Mouse (Mus musculus) limb, embryonic 15.5 days (tissue): Measurements from ENCODE around the gene Klra2. TPM values are rescaled to one million over a fixed set of nuclear protein-coding genes. Genes with fewer than 3 reads are reported as not detected.
A peak's percentile ranks its signal among the peaks of the same experiment; 100 is the strongest.
"Not testable (repeated sequence)": the region's sequence is repeated elsewhere in the genome, so short reads cannot be mapped to it uniquely, and the experiment has no call there.

Source experiments
- ATAC-seq: fragments of 200-750 bp; cut with Nextera tagmentation; 2 replicates; pipeline ENCODE4 v1.8.0; 2017; ENCODE audit warnings: low read depth, moderate TSS enrichment; ENCODE audit not compliant: insufficient number of reproducible peaks, low FRiP score, low TSS enrichment
- H3K27ac ChIP-seq: fragments of 300-500 bp; sonication (generic); 2 replicates; pipeline ENCODE4 v1.5.1; 2015; ENCODE audit warnings: moderate library complexity, mild to moderate bottlenecking, inconsistent platforms
- H3K27me3 ChIP-seq: fragments of 300-500 bp; sonication (generic); 2 replicates; pipeline ENCODE4 v1.6.1; 2015; ENCODE audit warnings: inconsistent platforms
- H3K36me3 ChIP-seq: fragments of 300-500 bp; sonication (generic); 2 replicates; pipeline ENCODE4 v1.6.1; 2015; ENCODE audit warnings: inconsistent platforms
- H3K4me1 ChIP-seq: fragments of 300-500 bp; sonication (generic); 2 replicates; pipeline ENCODE4 v1.6.1; 2015; ENCODE audit warnings: inconsistent platforms
- H3K4me2 ChIP-seq: fragments of 300-500 bp; sonication (generic); 2 replicates; pipeline ENCODE4 v1.6.1; 2015; ENCODE audit warnings: mild to moderate bottlenecking, inconsistent platforms
- H3K4me3 ChIP-seq: fragments of 300-500 bp; sonication (generic); 2 replicates; pipeline ENCODE4 v1.5.1; 2015; ENCODE audit warnings: mild to moderate bottlenecking, inconsistent platforms
- H3K9ac ChIP-seq: fragments of 300-500 bp; sonication (generic); 2 replicates; pipeline ENCODE4 v1.6.1; 2015; ENCODE audit warnings: inconsistent platforms
- H3K9me3 ChIP-seq: fragments of 300-500 bp; sonication (generic); 2 replicates; pipeline ENCODE4 v1.6.1; 2016; ENCODE audit warnings: inconsistent platforms
- WGBS: fragments of 180-500 bp; shearing (Covaris S2); methylation state at CpG from one replicate; pipeline ENCODE4 v1.1.7; 2015; 5-methylcytosine and 5-hydroxymethylcytosine counted together
- polyA plus RNA-seq: library from polyadenylated mRNA; unstranded; fragments of >200 nt; fragmentation: Nextera tagmentation; extraction: Ambion mirVana; gene quantifications from 2 replicates; pipeline ENCODE4 v1.2.1, GENCODE M21; 2015

Klra2 gene
- polyA plus RNA-seq, result 0.29 and 0.68 TPM in 2 replicates

- no peaks in the 10 kb centered on the region for H3K36me3 ChIP-seq
These were observed at the start of gene Klra2 for GRCm38 (mm10) chr6:131247206-131247605. Gene Klra2 (minus strand): TSS chr6:131247362.

DNA sequence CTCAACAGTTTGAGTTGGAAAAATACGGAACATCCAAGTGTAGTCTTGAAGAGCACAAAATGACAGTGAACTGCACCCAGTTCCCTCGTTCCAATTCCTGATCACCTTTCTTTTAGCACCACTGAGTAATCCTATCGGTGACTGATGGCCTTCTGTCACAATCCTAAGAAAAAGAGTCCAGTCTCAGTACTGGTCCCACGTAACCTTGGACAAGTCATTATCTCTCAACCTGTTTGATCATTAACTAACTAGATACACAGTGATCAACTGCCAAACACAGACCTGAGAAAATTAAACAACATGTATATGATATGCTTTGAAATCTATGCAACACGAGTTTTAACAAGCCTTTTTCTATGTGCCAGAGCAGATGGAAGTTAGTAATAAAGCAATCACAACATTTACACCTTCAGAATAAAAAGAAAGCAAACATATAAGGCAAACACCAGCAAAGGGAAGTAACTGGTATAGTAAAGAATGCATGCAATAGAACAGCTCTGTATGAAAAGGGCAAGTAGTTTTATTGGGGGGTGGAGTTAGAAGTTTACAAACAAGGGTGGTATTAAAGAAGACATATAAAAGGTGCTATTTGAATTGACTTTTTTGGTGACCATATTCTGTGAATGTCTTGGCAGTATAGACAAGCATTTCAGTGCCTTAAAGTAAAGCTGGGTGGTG is 47.4 kb upstream of the Klra2 start:
- ATAC-seq, result no peak
- WGBS, result 83% methylated on average over 5 of the region's 5 CpGs
- H3K27me3 ChIP-seq, result no peaks in the 10 kb centered on the region

More at GRCm38 (mm10) chr6:131247206-131247605, at the start of gene Klra2:
- Histone ChIP-seq H3K4me1 (no peaks in the 10 kb centered on the region), H3K9me3 (no peaks in the 10 kb centered on the region), H3K27ac (no peak within 1 kb of the TSS), H3K27me3 (no peaks in the 10 kb centered on the region), H3K4me2 (no peak within 1 kb of the TSS), H3K4me3 (no peak within 1 kb of the TSS), H3K9ac (no peak within 1 kb of the TSS)
- 70% methylated on average over 2 of the region's 2 CpGs for WGBS
- no peak for ATAC-seq

DNA sequence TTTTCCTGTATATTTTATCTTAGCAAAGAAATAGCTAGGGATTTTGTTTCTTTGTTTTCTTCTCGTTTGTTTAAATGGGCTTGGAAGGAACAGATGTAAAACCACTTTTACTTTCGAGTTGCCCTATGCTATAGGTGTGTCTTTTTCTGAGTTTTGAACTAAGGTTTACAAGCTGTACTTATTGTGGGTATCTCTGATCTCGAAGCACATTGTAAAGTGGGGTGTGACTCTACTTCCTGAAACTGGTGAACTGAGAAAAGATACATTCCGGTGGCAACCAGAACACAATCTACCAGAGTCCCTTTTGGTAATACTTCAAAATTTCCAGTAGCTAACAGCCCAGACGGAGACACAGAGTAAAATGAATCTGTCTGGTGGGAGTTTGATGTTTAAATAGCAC is 46.8 kb upstream of the Klra2 start:
- Histone ChIP-seq H3K4me3 (no peak overlapping the region), H3K27me3 (no peaks in the 10 kb centered on the region), H3K9ac (no peak overlapping the region), H3K4me2 (no peak overlapping the region), H3K9me3 (no peaks in the 10 kb centered on the region), H3K27ac (no peak overlapping the region), H3K36me3 (no peaks in the 10 kb centered on the region), H3K4me1 (peaks cover 8% of the 10 kb centered on the region)
- WGBS, result 71% methylated on average over 5 of the region's 5 CpGs
- ATAC-seq, result no peak

More for the DNA sequence above, 47.4 kb upstream of the Klra2 start:
- Histone ChIP-seq H3K27ac (no peak overlapping the region), H3K9me3 (no peaks in the 10 kb centered on the region), H3K4me3 (no peak overlapping the region), H3K9ac (no peak overlapping the region), H3K36me3 (no peaks in the 10 kb centered on the region), H3K4me1 (peaks cover 8% of the 10 kb centered on the region), H3K4me2 (no peak overlapping the region)

DNA sequence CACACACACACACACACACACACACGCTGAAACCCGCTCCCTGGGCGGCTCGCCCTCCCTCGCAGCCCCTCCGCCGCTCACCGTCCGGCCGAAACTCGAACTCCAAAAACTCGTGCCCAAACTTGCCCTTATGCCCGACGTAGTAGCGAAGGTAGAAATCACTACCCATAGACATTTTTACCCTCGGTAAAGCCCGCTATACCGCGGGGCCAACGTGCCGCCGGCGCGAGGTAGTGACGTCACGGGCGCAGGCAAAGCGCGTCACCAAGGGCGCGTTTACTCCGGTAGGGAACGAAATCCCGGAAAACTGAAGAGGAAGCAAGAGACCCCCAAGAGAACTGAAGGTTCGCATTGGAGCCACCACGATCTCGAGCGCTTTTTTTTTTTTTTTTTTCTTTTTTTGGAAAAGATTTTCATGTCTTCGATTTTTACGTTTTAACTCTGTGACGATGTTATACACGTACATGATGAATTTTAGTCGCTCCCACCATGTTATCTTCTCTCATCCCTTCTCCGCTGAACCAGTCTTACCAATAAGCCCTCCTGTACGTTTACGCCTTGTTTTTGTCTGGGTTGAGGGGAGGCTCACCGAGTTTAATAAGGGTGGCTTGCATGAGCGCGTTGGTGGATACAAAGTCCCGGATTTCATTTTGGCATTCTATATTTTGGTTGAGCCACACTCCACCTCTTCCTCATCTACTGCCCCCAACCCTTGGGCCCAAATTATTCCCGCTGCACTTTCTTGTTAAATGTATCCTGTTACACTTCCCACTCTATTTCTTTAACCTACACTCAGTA is 46.0 kb upstream of the Klra2 start, which contains the start of gene Magohb:
Magohb (minus strand) TSS at position 254 of the 798 bp plus-strand sequence.
- Histone ChIP-seq H3K9me3 (no peaks in the 10 kb centered on the region), H3K9ac (peak within 1 kb of the TSS; percentile 63), H3K4me2 (peak within 1 kb of the TSS; percentile 63), H3K4me3 (peak within 1 kb of the TSS; percentile 66), H3K27ac (peak within 1 kb of the TSS; percentile 79), H3K4me1 (peaks cover 8% of the 10 kb centered on the region), H3K36me3 (peaks cover 3% of the 10 kb centered on the region; the same call in 1 of the 2 replicates), H3K27me3 (no peaks in the 10 kb centered on the region)
- WGBS, result 2% methylated on average over 49 of the region's 51 CpGs
- ATAC-seq, result 0 out of 2 replicates have a peak, but pooled peaks have one; percentile 71

DNA sequence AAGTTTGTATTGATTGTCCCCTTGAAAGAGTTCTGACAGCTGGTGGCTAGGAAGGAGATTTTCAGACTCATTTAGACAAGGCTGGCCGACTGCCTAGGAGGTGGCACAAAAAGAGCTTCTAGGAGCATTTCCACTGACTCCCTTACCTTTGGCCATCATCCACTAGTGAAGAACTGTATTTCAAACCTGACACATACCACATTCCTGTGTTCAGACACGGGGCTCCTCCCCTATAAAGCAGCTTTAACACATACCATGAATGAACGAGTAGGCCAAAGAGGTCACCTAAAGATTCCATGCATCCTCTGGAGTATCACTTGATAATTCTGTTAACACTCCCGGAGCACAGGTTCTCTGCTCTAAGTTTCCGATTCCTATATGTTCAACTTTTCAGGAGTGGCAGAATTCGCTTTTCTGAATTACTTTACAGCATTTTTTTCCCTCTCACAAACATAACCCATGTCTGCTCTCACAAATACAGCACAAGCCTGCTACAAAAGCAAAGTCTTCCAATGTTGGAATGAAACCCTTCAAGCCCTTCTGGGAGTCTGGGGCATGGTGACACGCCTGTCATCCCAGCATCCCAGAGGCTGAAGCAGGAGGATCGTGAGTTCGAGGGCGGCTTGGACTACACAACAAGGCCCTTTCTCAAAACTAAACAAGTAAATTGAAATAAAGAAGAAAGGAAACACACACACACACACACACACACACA is 45.3 kb upstream of the Klra2 start:
- Histone ChIP-seq H3K27ac (peak overlapping the region; percentile 79), H3K9ac (peak overlapping the region; percentile 63), H3K36me3 (peaks cover 10% of the 10 kb centered on the region), H3K9me3 (no peaks in the 10 kb centered on the region), H3K4me2 (peak overlapping the region; percentile 63), H3K4me1 (peaks cover 8% of the 10 kb centered on the region), H3K27me3 (no peaks in the 10 kb centered on the region), H3K4me3 (peak overlapping the region; percentile 66)
- 13% methylated on average over 10 of the region's 10 CpGs for WGBS
- 0 out of 2 replicates have a peak, but pooled peaks have one; percentile 35 for ATAC-seq

- H3K27me3 ChIP-seq, result no peaks in the 10 kb centered on the region
- no peaks in the 10 kb centered on the region for H3K9me3 ChIP-seq
- no peak overlapping the region for H3K9ac ChIP-seq
- no peak overlapping the region for H3K4me2 ChIP-seq
- WGBS, result 24% methylated on average over 2 of the region's 2 CpGs
- H3K4me1 ChIP-seq, result peaks cover 8% of the 10 kb centered on the region
- H3K36me3 ChIP-seq, result peaks cover 16% of the 10 kb centered on the region
- H3K27ac ChIP-seq, result no peak overlapping the region
- ATAC-seq, result no peak
- H3K4me3 ChIP-seq, result no peak overlapping the region
These were observed 43.3 kb upstream of the Klra2 start for GRCm38 (mm10) chr6:131290430-131290829.

GRCm38 (mm10) chr6:131278160-131278559 is 31.0 kb upstream of the Klra2 start:
- not testable (repeated sequence) for H3K4me3 ChIP-seq, H3K9ac ChIP-seq, ATAC-seq, H3K27me3 ChIP-seq, H3K4me1 ChIP-seq, H3K9me3 ChIP-seq, H3K27ac ChIP-seq, H3K4me2 ChIP-seq
- H3K36me3 ChIP-seq, result peaks cover 17% of the 10 kb centered on the region
- WGBS, result 93% methylated on average over 2 of the region's 2 CpGs

GRCm38 (mm10) chr6:131276659-131277058 is 29.5 kb upstream of the Klra2 start:
- H3K9me3 ChIP-seq, result no peaks in the 10 kb centered on the region
- no peak overlapping the region for H3K4me2 ChIP-seq
- no peaks in the 10 kb centered on the region for H3K27me3 ChIP-seq
- peaks cover 5% of the 10 kb centered on the region for H3K36me3 ChIP-seq
- no peaks in the 10 kb centered on the region for H3K4me1 ChIP-seq
- ATAC-seq, result no peak
- 80% methylated on average over 4 of the region's 4 CpGs for WGBS
- H3K9ac ChIP-seq, result no peak overlapping the region
- H3K27ac ChIP-seq, result no peak overlapping the region
- H3K4me3 ChIP-seq, result no peak overlapping the region

GRCm38 (mm10) chr6:131272311-131272710 is 25.1 kb upstream of the Klra2 start:
- Histone ChIP-seq H3K27me3 (no peaks in the 10 kb centered on the region), H3K9ac (no peak overlapping the region), H3K36me3 (peaks cover under 1% of the 10 kb centered on the region; the same call in 1 of the 2 replicates), H3K4me1 (no peaks in the 10 kb centered on the region), H3K4me2 (no peak overlapping the region), H3K4me3 (no peak overlapping the region), H3K9me3 (no peaks in the 10 kb centered on the region), H3K27ac (no peak overlapping the region)
- 93% methylated on average over 1 of the region's 1 CpGs for WGBS
- no peak for ATAC-seq

GRCm38 (mm10) chr6:131270312-131270711 is 23.1 kb upstream of the Klra2 start:
- Histone ChIP-seq H3K36me3 (no peaks in the 10 kb centered on the region), H3K4me1 (no peaks in the 10 kb centered on the region), H3K27ac (no peak overlapping the region), H3K9me3 (no peaks in the 10 kb centered on the region), H3K27me3 (no peaks in the 10 kb centered on the region), H3K9ac (no peak overlapping the region), H3K4me3 (no peak overlapping the region), H3K4me2 (no peak overlapping the region)
- 49% methylated on average over 1 of the region's 1 CpGs for WGBS
- ATAC-seq, result no peak

DNA sequence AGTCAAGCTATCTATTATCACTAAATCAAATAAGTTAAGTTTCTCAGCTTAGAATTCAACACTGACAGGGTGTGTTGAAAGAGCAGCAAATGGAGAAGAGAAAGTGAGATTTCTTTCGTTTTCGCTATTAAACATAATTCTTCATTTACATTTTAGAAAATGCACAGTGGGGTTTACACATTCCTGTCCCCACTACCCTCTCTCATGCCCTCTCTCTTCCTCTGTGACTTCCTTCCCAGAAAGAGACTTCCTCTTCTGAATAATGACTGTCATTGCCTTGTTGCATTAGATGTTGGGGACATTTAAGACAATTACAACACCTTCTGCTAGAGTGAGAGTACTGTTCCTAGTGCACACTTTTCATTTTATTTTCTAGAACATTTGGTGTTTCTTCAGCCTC is 22.4 kb upstream of the Klra2 start:
- no peaks in the 10 kb centered on the region for H3K27me3 ChIP-seq
- no peak overlapping the region for H3K9ac ChIP-seq
- H3K36me3 ChIP-seq, result no peaks in the 10 kb centered on the region
- no peaks in the 10 kb centered on the region for H3K4me1 ChIP-seq
- WGBS, result 92% methylated on average over 2 of the region's 2 CpGs
- no peaks in the 10 kb centered on the region for H3K9me3 ChIP-seq
- H3K4me2 ChIP-seq, result no peak overlapping the region
- H3K4me3 ChIP-seq, result no peak overlapping the region
- ATAC-seq, result no peak
- no peak overlapping the region for H3K27ac ChIP-seq
